Mouse (Mus musculus): Measurements from ENCODE around the gene Ptn.
"Not testable (repeated sequence)": the region's sequence is repeated elsewhere in the genome, so short reads cannot be mapped to it uniquely, and the experiment has no call there.

Ptn gene

GRCm38 (mm10) chr6:36755001-36755885 is 54.8 kb downstream of the Ptn start:
- DNase-seq (ENCODE audit: extremely low spot score) = no peak

- DNase-seq (ENCODE audit: extremely low spot score) = no peak
Measured at GRCm38 (mm10) chr6:36752887-36753286, 57.1 kb downstream of the Ptn start.

- DNase-seq (ENCODE audit: extremely low spot score) = no peak
Measured at GRCm38 (mm10) chr6:36739811-36740210, 70.2 kb downstream of the Ptn start.

- DNase-seq (ENCODE audit: extremely low spot score) = no peak
Measured at GRCm38 (mm10) chr6:36736763-36737162, 73.3 kb downstream of the Ptn start.

GRCm38 (mm10) chr6:36735622-36736021 is 74.4 kb downstream of the Ptn start:
- not testable (repeated sequence) for DNase-seq (ENCODE audit: extremely low spot score)

- DNase-seq (ENCODE audit: extremely low spot score) = not testable (repeated sequence)
Measured at GRCm38 (mm10) chr6:36729811-36730210, 80.2 kb downstream of the Ptn start.

- no peak for DNase-seq (ENCODE audit: extremely low spot score)
Measured at GRCm38 (mm10) chr6:36728079-36728478, 81.9 kb downstream of the Ptn start.

GRCm38 (mm10) chr6:36725509-36726160 is 84.4 kb downstream of the Ptn start:
- DNase-seq (ENCODE audit: extremely low spot score) = no peak

- no peak for DNase-seq (ENCODE audit: extremely low spot score)
Measured at GRCm38 (mm10) chr6:36722769-36723549, 87.1 kb downstream of the Ptn start.

- DNase-seq (ENCODE audit: extremely low spot score) = no peak
Measured at GRCm38 (mm10) chr6:36713329-36713728, 96.7 kb downstream of the Ptn start.

GRCm38 (mm10) chr6:36695481-36695880 is 114.5 kb downstream of the Ptn start:
- DNase-seq (ENCODE audit: extremely low spot score) = peak; percentile 43

GRCm38 (mm10) chr6:36691497-36691896 is 118.5 kb downstream of the Ptn start:
- peak; percentile 49 for DNase-seq (ENCODE audit: extremely low spot score)

GRCm38 (mm10) chr6:36690941-36691340 is 119.1 kb downstream of the Ptn start:
- DNase-seq (ENCODE audit: extremely low spot score) = no peak

- DNase-seq (ENCODE audit: extremely low spot score) = peak; percentile 24
Measured at GRCm38 (mm10) chr6:36676710-36677691, 133.0 kb downstream of the Ptn start.

- no peak for DNase-seq (ENCODE audit: extremely low spot score)
Measured at GRCm38 (mm10) chr6:36672399-36673221, 137.4 kb downstream of the Ptn start.

- no peak for DNase-seq (ENCODE audit: extremely low spot score)
Measured at GRCm38 (mm10) chr6:36671274-36671673, 138.7 kb downstream of the Ptn start.

All from embryo, embryonic 9.5 days (tissue).